Mouse (Mus musculus): ENCODE results near the gene Hoxc5. TPM values are rescaled to one million over a fixed set of nuclear protein-coding genes. Genes with fewer than 3 reads are reported as not detected.
A peak's percentile ranks its signal among the peaks of the same experiment; 100 is the strongest.

Gene Hoxc5
- polyA plus RNA-seq, 1 experiment from 2014 or later, result 4.8 TPM

- ATAC-seq (replicated peaks; ENCODE audit: low FRiP score), result no peak
- no peak overlapping the region; the same call in 1 of the 2 replicates for H3K4me2 ChIP-seq
- 3% methylated on average over 12 of the region's 12 CpGs for WGBS
These were observed 32.8 kb upstream of the Hoxc5 start for GRCm38 (mm10) chr15:102934438-102934837.

GRCm38 (mm10) chr15:102934897-102935296, 32.3 kb upstream of the Hoxc5 start:
- no peaks in the 10 kb centered on the region for H3K36me3 ChIP-seq
- H3K4me2 ChIP-seq, result peak overlapping the region; percentile 27
- peaks cover 100% of the 10 kb centered on the region for H3K27me3 ChIP-seq
- H3K4me3 ChIP-seq (replicated peaks), result 0 out of 2 replicates have a peak overlapping the region, but pooled peaks have one; percentile 18
- no peak for ATAC-seq (replicated peaks; ENCODE audit: low FRiP score)
- no peak overlapping the region for H3K27ac ChIP-seq
- H3K9me3 ChIP-seq (replicated peaks), result no peaks in the 10 kb centered on the region
- H3K4me1 ChIP-seq, result peaks cover 29% of the 10 kb centered on the region
- H3K9ac ChIP-seq, result no peak overlapping the region
- WGBS, result under 1% methylated on average over 27 of the region's 27 CpGs

More at GRCm38 (mm10) chr15:102934438-102934837, 32.8 kb upstream of the Hoxc5 start:
- Histone ChIP-seq H3K27ac (no peak overlapping the region), H3K36me3 (no peaks in the 10 kb centered on the region), H3K27me3 (peaks cover 100% of the 10 kb centered on the region), H3K9ac (no peak overlapping the region), H3K4me1 (peaks cover 24% of the 10 kb centered on the region), H3K9me3 (replicated peaks) (no peaks in the 10 kb centered on the region), H3K4me3 (replicated peaks) (no peak overlapping the region)

GRCm38 (mm10) chr15:102936279-102936972, 30.8 kb upstream of the Hoxc5 start, which contains the start of gene Hoxc12:
TSS of gene Hoxc12 (plus strand) at chr15:102936757.
- Histone ChIP-seq H3K4me3 (replicated peaks) (no peak within 1 kb of the TSS), H3K9me3 (replicated peaks) (no peaks in the 10 kb centered on the region), H3K27ac (no peak within 1 kb of the TSS), H3K36me3 (no peaks in the 10 kb centered on the region), H3K4me1 (peaks cover 28% of the 10 kb centered on the region), H3K9ac (no peak within 1 kb of the TSS), H3K4me2 (0 out of 2 replicates have a peak within 1 kb of the TSS, but pooled peaks have one; percentile 17), H3K27me3 (peaks cover 100% of the 10 kb centered on the region)
- no peak for ATAC-seq (replicated peaks; ENCODE audit: low FRiP score)
- WGBS, result under 1% methylated on average over 31 of the region's 31 CpGs

- Histone ChIP-seq H3K27ac (no peak overlapping the region), H3K4me2 (0 out of 2 replicates have a peak overlapping the region, but pooled peaks have one; percentile 17), H3K27me3 (peaks cover 100% of the 10 kb centered on the region), H3K4me1 (peaks cover 22% of the 10 kb centered on the region), H3K4me3 (replicated peaks) (no peak overlapping the region), H3K9me3 (replicated peaks) (no peaks in the 10 kb centered on the region), H3K9ac (no peak overlapping the region), H3K36me3 (no peaks in the 10 kb centered on the region)
- ATAC-seq (replicated peaks; ENCODE audit: low FRiP score), result no peak
- WGBS, result 1% methylated on average over 50 of the region's 50 CpGs
These were observed 30.1 kb upstream of the Hoxc5 start for GRCm38 (mm10) chr15:102937036-102937666.

- H3K36me3 ChIP-seq, result no peaks in the 10 kb centered on the region
- peaks cover 100% of the 10 kb centered on the region for H3K27me3 ChIP-seq
- WGBS, result 1% methylated on average over 34 of the region's 34 CpGs
- peak overlapping the region; percentile 40 for H3K4me2 ChIP-seq
- peaks cover 32% of the 10 kb centered on the region for H3K4me1 ChIP-seq
- H3K9me3 ChIP-seq (replicated peaks), result no peaks in the 10 kb centered on the region
- H3K4me3 ChIP-seq (replicated peaks), result peak overlapping the region; percentile 6; the same call in 1 of the 2 replicates
- H3K9ac ChIP-seq, result no peak overlapping the region
- 0 out of 2 replicates have a peak, but pooled peaks have one; percentile 46 for ATAC-seq (replicated peaks; ENCODE audit: low FRiP score)
- no peak overlapping the region for H3K27ac ChIP-seq
These were observed 27.7 kb upstream of the Hoxc5 start for GRCm38 (mm10) chr15:102939256-102940155.

GRCm38 (mm10) chr15:102942739-102943467, 24.3 kb upstream of the Hoxc5 start:
- peak; percentile 61 for ATAC-seq (replicated peaks; ENCODE audit: low FRiP score)
- peak overlapping the region; percentile 60 for H3K4me2 ChIP-seq

GRCm38 (mm10) chr15:102943468-102943813, 23.8 kb upstream of the Hoxc5 start:
- peak; percentile 65; the same call in 1 of the 2 replicates for ATAC-seq (replicated peaks; ENCODE audit: low FRiP score)
- H3K4me2 ChIP-seq, result peak overlapping the region; percentile 60

More at GRCm38 (mm10) chr15:102942739-102943467, 24.3 kb upstream of the Hoxc5 start:
- Histone ChIP-seq H3K4me3 (replicated peaks) (peak overlapping the region; percentile 41), H3K27me3 (peaks cover 100% of the 10 kb centered on the region), H3K9ac (0 out of 2 replicates have a peak overlapping the region, but pooled peaks have one; percentile 21), H3K4me1 (peaks cover 18% of the 10 kb centered on the region), H3K36me3 (no peaks in the 10 kb centered on the region), H3K9me3 (replicated peaks) (no peaks in the 10 kb centered on the region), H3K27ac (no peak overlapping the region)
- under 1% methylated on average over 53 of the region's 53 CpGs for WGBS

GRCm38 (mm10) chr15:102945185-102946077, 21.8 kb upstream of the Hoxc5 start:
- no peaks in the 10 kb centered on the region for H3K9me3 ChIP-seq (replicated peaks)
- no peak overlapping the region for H3K27ac ChIP-seq
- H3K36me3 ChIP-seq, result no peaks in the 10 kb centered on the region
- ATAC-seq (replicated peaks; ENCODE audit: low FRiP score), result no peak
- H3K4me1 ChIP-seq, result peaks cover 16% of the 10 kb centered on the region
- 13% methylated on average over 22 of the region's 22 CpGs for WGBS
- H3K4me3 ChIP-seq (replicated peaks), result no peak overlapping the region
- H3K4me2 ChIP-seq, result no peak overlapping the region
- H3K27me3 ChIP-seq, result peaks cover 99% of the 10 kb centered on the region
- H3K9ac ChIP-seq, result no peak overlapping the region

More at GRCm38 (mm10) chr15:102943468-102943813, 23.8 kb upstream of the Hoxc5 start:
- no peak overlapping the region for H3K9ac ChIP-seq
- H3K9me3 ChIP-seq (replicated peaks), result no peaks in the 10 kb centered on the region
- H3K27ac ChIP-seq, result no peak overlapping the region
- no peaks in the 10 kb centered on the region for H3K36me3 ChIP-seq
- H3K4me1 ChIP-seq, result peaks cover 18% of the 10 kb centered on the region
- WGBS, result 8% methylated on average over 5 of the region's 5 CpGs
- H3K27me3 ChIP-seq, result peaks cover 100% of the 10 kb centered on the region
- H3K4me3 ChIP-seq (replicated peaks), result peak overlapping the region; percentile 41; the same call in 1 of the 2 replicates

GRCm38 (mm10) chr15:102947276-102947675, 20.0 kb upstream of the Hoxc5 start:
- Histone ChIP-seq H3K36me3 (no peaks in the 10 kb centered on the region), H3K9ac (no peak overlapping the region), H3K4me1 (peaks cover 19% of the 10 kb centered on the region), H3K4me2 (no peak overlapping the region), H3K9me3 (replicated peaks) (no peaks in the 10 kb centered on the region), H3K27me3 (peaks cover 99% of the 10 kb centered on the region), H3K4me3 (replicated peaks) (no peak overlapping the region), H3K27ac (no peak overlapping the region)
- ATAC-seq (replicated peaks; ENCODE audit: low FRiP score), result no peak
- 5% methylated on average over 9 of the region's 9 CpGs for whole genome bisulfite sequencing

GRCm38 (mm10) chr15:102948842-102949241, 18.4 kb upstream of the Hoxc5 start:
- no peak overlapping the region for H3K9ac ChIP-seq
- H3K4me1 ChIP-seq, result peaks cover 15% of the 10 kb centered on the region
- peaks cover 99% of the 10 kb centered on the region for H3K27me3 ChIP-seq
- no peak for ATAC-seq (replicated peaks; ENCODE audit: low FRiP score)
- no peak overlapping the region for H3K4me3 ChIP-seq (replicated peaks)
- H3K4me2 ChIP-seq, result no peak overlapping the region
- H3K27ac ChIP-seq, result no peak overlapping the region
- no peaks in the 10 kb centered on the region for H3K36me3 ChIP-seq
- 32% methylated on average over 2 of the region's 2 CpGs for WGBS
- no peaks in the 10 kb centered on the region for H3K9me3 ChIP-seq (replicated peaks)
